ENCODE assay signal across 24 mouse cellular contexts in genomic region chr12:5165411-5165810, GRCm38 (mm10).
DNase-seq lines count a peak whose midpoint lies in the region; ATAC-seq and TF ChIP-seq lines count a peak whose summit lies in the region.
"Had no signal": no experiment of that assay in that cellular context is flagged by ENCODE, and none has a peak within 500 bp of the region (broad histone marks: within the 10 kb centered on the region; RNA-seq: fewer than 3 reads in every experiment).

No protein-coding gene starts in this region.

- no peaks in the 10 kb centered on the region for H3K4me1 ChIP-seq in heart, postnatal 0 days (ENCODE audit: control insufficient read depth, insufficient read depth)
- H3K4me1 ChIP-seq in kidney, embryonic 16.5 days (ENCODE audit: insufficient read depth, low read length): no peaks in the 10 kb centered on the region
- H3K4me1 ChIP-seq in neural tube, embryonic 15.5 days: peaks cover 15% of the 10 kb centered on the region

- H3K4me3 ChIP-seq in heart, postnatal 0 days (ENCODE audit: low read depth, low read length): no peak overlapping the region
- H3K4me3 ChIP-seq in kidney, embryonic 16.5 days (ENCODE audit: low read length): no peak overlapping the region
- no peak overlapping the region for H3K4me3 ChIP-seq in neural tube, embryonic 15.5 days (replicated peaks)
- H3K4me3 ChIP-seq: embryonic facial prominence, embryonic 15.5 days; heart, embryonic 15.5 days; layer of hippocampus, adult 2 months; limb, embryonic 12.5 days; neural tube, embryonic 13.5 days; stomach, embryonic 15.5 days had no signal

- no peak overlapping the region for H3K9ac ChIP-seq in heart, postnatal 0 days (replicated peaks; ENCODE audit: low read depth, low read length)
- no peak overlapping the region for H3K9ac ChIP-seq in kidney, embryonic 16.5 days (replicated peaks; ENCODE audit: low read length)
- no peak overlapping the region for H3K9ac ChIP-seq in neural tube, embryonic 15.5 days (replicated peaks)
- H3K9ac ChIP-seq: embryonic facial prominence, embryonic 15.5 days; heart, embryonic 15.5 days; limb, embryonic 12.5 days; liver, postnatal 0 days; neural tube, embryonic 13.5 days; stomach, embryonic 15.5 days had no signal

- no peaks in the 10 kb centered on the region for H3K9me3 ChIP-seq in heart, postnatal 0 days (replicated peaks; ENCODE audit: control insufficient read depth, low read length)
- no peaks in the 10 kb centered on the region for H3K9me3 ChIP-seq in kidney, embryonic 16.5 days (ENCODE audit: low read length)
- H3K9me3 ChIP-seq in neural tube, embryonic 15.5 days (replicated peaks): no peaks in the 10 kb centered on the region
- H3K9me3 ChIP-seq: embryonic facial prominence, embryonic 15.5 days; heart, embryonic 15.5 days; limb, embryonic 12.5 days; neural tube, embryonic 13.5 days; stomach, embryonic 15.5 days had no signal

- H3K27me3 ChIP-seq in heart, postnatal 0 days (ENCODE audit: control insufficient read depth, insufficient read depth, low read length): no peaks in the 10 kb centered on the region
- H3K27me3 ChIP-seq in kidney, embryonic 16.5 days (ENCODE audit: insufficient read depth, low read length): no peaks in the 10 kb centered on the region
- no peaks in the 10 kb centered on the region for H3K27me3 ChIP-seq in neural tube, embryonic 15.5 days (replicated peaks)
- H3K27me3 ChIP-seq: embryonic facial prominence, embryonic 15.5 days; heart, embryonic 15.5 days; limb, embryonic 12.5 days; neural tube, embryonic 13.5 days; stomach, embryonic 15.5 days had no signal

- ATAC-seq in heart, postnatal 0 days (ENCODE audit: insufficient read depth, low read depth): peak; percentile 33; the same call in 1 of the 2 replicates
- no peak for ATAC-seq in kidney, embryonic 16.5 days (ENCODE audit: low FRiP score, low TSS enrichment)
- no peak for ATAC-seq in neural tube, embryonic 15.5 days (ENCODE audit: low FRiP score)
- ATAC-seq: CD4-positive, CD25-positive, alpha-beta regulatory T cell, adult 4 months; inflammation-experienced regulatory T-cells, adult 6 months; liver, postnatal 0 days had no signal

- 29% methylated on average over 9 of the region's 9 CpGs for WGBS in heart, postnatal 0 days
- 44% methylated on average over 9 of the region's 9 CpGs for WGBS in kidney, embryonic 16.5 days
- WGBS in neural tube, embryonic 15.5 days: 73% methylated on average over 9 of the region's 9 CpGs

- no peak overlapping the region for H3K27ac ChIP-seq in heart, postnatal 0 days (ENCODE audit: low read depth)
- H3K27ac ChIP-seq in kidney, embryonic 16.5 days (ENCODE audit: low read length): no peak overlapping the region
- peak overlapping the region; percentile 14; the same call in 1 of the 2 replicates for H3K27ac ChIP-seq in neural tube, embryonic 15.5 days (replicated peaks)
- H3K27ac ChIP-seq: embryonic facial prominence, embryonic 15.5 days; heart, embryonic 15.5 days; limb, embryonic 12.5 days; neural tube, embryonic 13.5 days; stomach, embryonic 15.5 days had no signal

- no peak overlapping the region for H3K4me2 ChIP-seq in heart, postnatal 0 days (ENCODE audit: low read depth, low read length)
- no peak overlapping the region for H3K4me2 ChIP-seq in kidney, embryonic 16.5 days (replicated peaks; ENCODE audit: low read depth, low read length)
- no peak overlapping the region for H3K4me2 ChIP-seq in neural tube, embryonic 15.5 days
- H3K4me2 ChIP-seq: embryonic facial prominence, embryonic 15.5 days; heart, embryonic 15.5 days; limb, embryonic 12.5 days; liver, embryonic 11.5 days; neural tube, embryonic 13.5 days; stomach, embryonic 15.5 days had no signal

- no peak for DNase-seq in heart, postnatal 0 days (ENCODE audit: low spot score)
- DNase-seq in heart, adult 9 months (ENCODE audit: low spot score in 2 of 2): no peak
- DNase-seq in kidney, postnatal 10 days: peak; percentile 35
- DNase-seq in neural tube, embryonic 10.5 days (ENCODE audit: extremely low spot score, low spot score): no peak
- DNase-seq in testis, postnatal 14 days (ENCODE audit: low spot score): no peak
- DNase-seq in MN1 (ENCODE audit: low spot score): no peak
- DNase-seq: adrenal gland, postnatal 25 days; cerebellum, adult 9-11 months; heart, adult 18-20 months; liver, postnatal 0 days; midbrain, embryonic 14.5 days; thymus, adult 18-20 months; thymus, postnatal 36 days had no signal

- TF ChIP-seq EP300 in heart, postnatal 0 days (IDR thresholded peaks at IDR 0.05; ENCODE audit: low read depth): no peak

- TF ChIP-seq CTCF in heart, postnatal 0 days (IDR thresholded peaks at IDR 0.05; ENCODE audit: low read depth): no peak

- no peaks in the 10 kb centered on the region for H3K36me3 ChIP-seq in heart, postnatal 0 days (replicated peaks; ENCODE audit: control insufficient read depth, insufficient read depth, low read length)
- no peaks in the 10 kb centered on the region for H3K36me3 ChIP-seq in kidney, embryonic 16.5 days (ENCODE audit: insufficient read depth, low read length)
- H3K36me3 ChIP-seq in neural tube, embryonic 15.5 days: no peaks in the 10 kb centered on the region
- H3K36me3 ChIP-seq: embryonic facial prominence, embryonic 15.5 days; heart, embryonic 15.5 days; limb, embryonic 12.5 days; neural tube, embryonic 13.5 days; stomach, embryonic 15.5 days had no signal
